Mouse (Mus musculus) liver, embryonic 12.5 days (tissue): ENCODE measurements around the gene C1qtnf4. TPM values are rescaled to one million over a fixed set of nuclear protein-coding genes. Genes with fewer than 3 reads are reported as not detected.
"Not testable (repeated sequence)": the region's sequence is repeated elsewhere in the genome, so short reads cannot be mapped to it uniquely, and the experiment has no call there.

Source experiments
- ATAC-seq: fragments of 200-750 bp; cut with Nextera tagmentation; 2 replicates; pipeline ENCODE4 v1.8.0; 2017; ENCODE audit warnings: moderate number of reproducible peaks, mild to moderate bottlenecking, moderate library complexity
- H3K27ac ChIP-seq: fragments of 300-500 bp; sonication (generic); 2 replicates; pipeline ENCODE4 v1.5.1; 2016; ENCODE audit warnings: mild to moderate bottlenecking
- H3K27me3 ChIP-seq: fragments of 300-500 bp; sonication (generic); replicated peaks from 2 replicates; pipeline ENCODE4 v1.6.1; 2016; ENCODE audit warnings: mild to moderate bottlenecking, moderate library complexity
- H3K36me3 ChIP-seq: fragments of 300-500 bp; sonication (generic); 2 replicates; pipeline ENCODE4 v1.6.1; 2016; ENCODE audit warnings: mild to moderate bottlenecking, moderate library complexity
- H3K4me1 ChIP-seq: fragments of 300-500 bp; sonication (generic); 2 replicates; pipeline ENCODE4 v1.6.1; 2016
- H3K4me2 ChIP-seq: fragments of 300-500 bp; sonication (generic); 2 replicates; pipeline ENCODE4 v1.6.1; 2016; ENCODE audit warnings: mild to moderate bottlenecking, moderate library complexity
- H3K4me3 ChIP-seq: fragments of 300-500 bp; sonication (generic); 2 replicates; pipeline ENCODE4 v1.5.1; 2016; ENCODE audit warnings: mild to moderate bottlenecking, moderate library complexity
- H3K9ac ChIP-seq: fragments of 300-500 bp; sonication (generic); 2 replicates; pipeline ENCODE4 v1.6.1; 2016; ENCODE audit warnings: mild to moderate bottlenecking, moderate library complexity
- H3K9me3 ChIP-seq: fragments of 300-500 bp; sonication (generic); replicated peaks from 2 replicates; pipeline ENCODE4 v1.6.1; 2016; ENCODE audit warnings: mild to moderate bottlenecking, moderate library complexity
- WGBS: fragments of 180-500 bp; shearing (Covaris S2); methylation state at CpG from one replicate; pipeline ENCODE4 v1.1.7; 2016; ENCODE audit not compliant: insufficient replicate concordance; 5-methylcytosine and 5-hydroxymethylcytosine counted together
- polyA plus RNA-seq: library from polyadenylated mRNA; unstranded; fragments of >200 nt; fragmentation: Nextera tagmentation; extraction: Ambion mirVana; gene quantifications from 2 replicates; pipeline ENCODE4 v1.2.1, GENCODE M21; 2016

The C1qtnf4 gene
- polyA plus RNA-seq, 1 experiment from 2014 or later: 6.6 TPM

- Histone ChIP-seq H3K9me3 (no peaks in the 10 kb centered on the region), H3K4me1 (peaks cover 84% of the 10 kb centered on the region), H3K36me3 (peaks cover 21% of the 10 kb centered on the region), H3K27ac (peak overlapping the region; percentile 84), H3K4me2 (peak overlapping the region; percentile 81), H3K27me3 (peaks cover 63% of the 10 kb centered on the region), H3K9ac (peak overlapping the region; percentile 68), H3K4me3 (peak overlapping the region; percentile 71)
- peak; percentile 70 for ATAC-seq
- whole genome bisulfite sequencing: 5% methylated on average over 118 of the region's 133 CpGs
Measured at GRCm38 (mm10) chr2:90889550-90890548, 4.2 kb downstream of the C1qtnf4 start.

GRCm38 (mm10) chr2:90893673-90894298 is 8.1 kb downstream of the C1qtnf4 start:
- Histone ChIP-seq H3K27ac (peak overlapping the region; percentile 95), H3K27me3 (peaks cover 24% of the 10 kb centered on the region), H3K4me1 (peaks cover 78% of the 10 kb centered on the region), H3K4me2 (peak overlapping the region; percentile 63), H3K36me3 (peaks cover 58% of the 10 kb centered on the region), H3K9ac (peak overlapping the region; percentile 72), H3K4me3 (peak overlapping the region; percentile 25; the same call in 1 of the 2 replicates), H3K9me3 (no peaks in the 10 kb centered on the region)
- peak; percentile 91 for ATAC-seq
- WGBS: 33% methylated on average over 6 of the region's 6 CpGs

- H3K4me3 ChIP-seq: peak overlapping the region; percentile 25; the same call in 1 of the 2 replicates
- WGBS: 23% methylated on average over 3 of the region's 3 CpGs
- peaks cover 19% of the 10 kb centered on the region for H3K27me3 ChIP-seq
- H3K27ac ChIP-seq: peak overlapping the region; percentile 95
- ATAC-seq: peak; percentile 8; the same call in 1 of the 2 replicates
- peak overlapping the region; percentile 63 for H3K4me2 ChIP-seq
- peaks cover 63% of the 10 kb centered on the region for H3K36me3 ChIP-seq
- H3K9ac ChIP-seq: peak overlapping the region; percentile 72
- not testable (repeated sequence) for H3K9me3 ChIP-seq
- H3K4me1 ChIP-seq: peaks cover 73% of the 10 kb centered on the region
Measured at GRCm38 (mm10) chr2:90894299-90894677, 8.6 kb downstream of the C1qtnf4 start.

- peak overlapping the region; percentile 88 for H3K4me3 ChIP-seq
- H3K27me3 ChIP-seq: no peaks in the 10 kb centered on the region
- 70% methylated on average over 2 of the region's 2 CpGs for WGBS
- H3K4me1 ChIP-seq: peaks cover 40% of the 10 kb centered on the region
- peaks cover 71% of the 10 kb centered on the region for H3K36me3 ChIP-seq
- H3K27ac ChIP-seq: peak overlapping the region; percentile 91
- H3K9me3 ChIP-seq: no peaks in the 10 kb centered on the region
- ATAC-seq: no peak
- peak overlapping the region; percentile 83 for H3K4me2 ChIP-seq
- peak overlapping the region; percentile 94 for H3K9ac ChIP-seq
Measured at GRCm38 (mm10) chr2:90903398-90903797, 17.7 kb downstream of the C1qtnf4 start.

- Histone ChIP-seq H3K4me2 (peak within 1 kb of the TSS; percentile 83), H3K4me1 (peaks cover 40% of the 10 kb centered on the region), H3K4me3 (peak within 1 kb of the TSS; percentile 88), H3K27ac (peak within 1 kb of the TSS; percentile 91), H3K9me3 (no peaks in the 10 kb centered on the region), H3K9ac (peak within 1 kb of the TSS; percentile 94), H3K27me3 (no peaks in the 10 kb centered on the region), H3K36me3 (peaks cover 71% of the 10 kb centered on the region)
- peak; percentile 91 for ATAC-seq
- under 1% methylated on average over 43 of the region's 43 CpGs for WGBS
Measured at GRCm38 (mm10) chr2:90904076-90904855, 18.6 kb downstream of the C1qtnf4 start, which contains the start of the genes Kbtbd4 and Ndufs3. Kbtbd4 (plus strand) TSS chr2:90904740. Ndufs3 (minus strand) TSS chr2:90904827.

GRCm38 (mm10) chr2:90904856-90905224 is 19.2 kb downstream of the C1qtnf4 start:
- H3K9me3 ChIP-seq: no peaks in the 10 kb centered on the region
- peak overlapping the region; percentile 83 for H3K4me2 ChIP-seq
- H3K36me3 ChIP-seq: peaks cover 71% of the 10 kb centered on the region
- H3K9ac ChIP-seq: peak overlapping the region; percentile 94
- peak; percentile 73 for ATAC-seq
- H3K27me3 ChIP-seq: no peaks in the 10 kb centered on the region
- H3K27ac ChIP-seq: peak overlapping the region; percentile 91
- peaks cover 40% of the 10 kb centered on the region for H3K4me1 ChIP-seq
- under 1% methylated on average over 21 of the region's 21 CpGs for WGBS
- peak overlapping the region; percentile 88 for H3K4me3 ChIP-seq

GRCm38 (mm10) chr2:90906721-90907120 is 21.1 kb downstream of the C1qtnf4 start:
- Histone ChIP-seq H3K9me3 (no peaks in the 10 kb centered on the region), H3K27ac (no peak overlapping the region), H3K4me1 (peaks cover 40% of the 10 kb centered on the region), H3K27me3 (no peaks in the 10 kb centered on the region), H3K36me3 (peaks cover 73% of the 10 kb centered on the region), H3K4me2 (no peak overlapping the region), H3K9ac (no peak overlapping the region), H3K4me3 (no peak overlapping the region)
- 87% methylated on average over 2 of the region's 2 CpGs for WGBS
- no peak for ATAC-seq

- ATAC-seq: no peak
- H3K4me2 ChIP-seq: no peak overlapping the region
- H3K9ac ChIP-seq: no peak overlapping the region
Measured at GRCm38 (mm10) chr2:90910861-90911260, 25.2 kb downstream of the C1qtnf4 start.

GRCm38 (mm10) chr2:90911668-90912067 is 26.0 kb downstream of the C1qtnf4 start:
- peaks cover 27% of the 10 kb centered on the region for H3K4me1 ChIP-seq
- no peak for ATAC-seq
- H3K27me3 ChIP-seq: no peaks in the 10 kb centered on the region
- 93% methylated on average over 1 of the region's 1 CpGs for WGBS
- H3K4me3 ChIP-seq: no peak overlapping the region
- peaks cover 86% of the 10 kb centered on the region for H3K36me3 ChIP-seq
- H3K27ac ChIP-seq: no peak overlapping the region
- no peaks in the 10 kb centered on the region for H3K9me3 ChIP-seq
- no peak overlapping the region for H3K4me2 ChIP-seq
- H3K9ac ChIP-seq: no peak overlapping the region

More at GRCm38 (mm10) chr2:90910861-90911260, 25.2 kb downstream of the C1qtnf4 start:
- peaks cover 26% of the 10 kb centered on the region for H3K4me1 ChIP-seq
- no peak overlapping the region for H3K4me3 ChIP-seq
- H3K9me3 ChIP-seq: no peaks in the 10 kb centered on the region
- H3K27ac ChIP-seq: no peak overlapping the region
- WGBS: 35% methylated on average over 1 of the region's 1 CpGs
- no peaks in the 10 kb centered on the region for H3K27me3 ChIP-seq
- H3K36me3 ChIP-seq: peaks cover 92% of the 10 kb centered on the region

- Histone ChIP-seq H3K36me3 (peaks cover 67% of the 10 kb centered on the region), H3K4me2 (no peak overlapping the region), H3K9me3 (no peaks in the 10 kb centered on the region), H3K27ac (no peak overlapping the region), H3K9ac (no peak overlapping the region), H3K27me3 (no peaks in the 10 kb centered on the region), H3K4me3 (no peak overlapping the region), H3K4me1 (peaks cover 35% of the 10 kb centered on the region)
- 90% methylated on average over 2 of the region's 2 CpGs for WGBS
- ATAC-seq: no peak
Measured at GRCm38 (mm10) chr2:90913671-90914070, 28.0 kb downstream of the C1qtnf4 start.

GRCm38 (mm10) chr2:90915516-90915915 is 29.9 kb downstream of the C1qtnf4 start:
- H3K9ac ChIP-seq: no peak overlapping the region
- H3K4me3 ChIP-seq: 0 out of 2 replicates have a peak overlapping the region, but pooled peaks have one; percentile 78
- no peak overlapping the region for H3K27ac ChIP-seq
- ATAC-seq: no peak
- H3K4me1 ChIP-seq: peaks cover 36% of the 10 kb centered on the region
- 84% methylated on average over 1 of the region's 1 CpGs for WGBS
- peak overlapping the region; percentile 97 for H3K4me2 ChIP-seq
- H3K36me3 ChIP-seq: peaks cover 49% of the 10 kb centered on the region
- H3K27me3 ChIP-seq: no peaks in the 10 kb centered on the region
- H3K9me3 ChIP-seq: no peaks in the 10 kb centered on the region
